In genomic region chrX:53166251-53166900, GRCm38 (mm10) we compare ENCODE assay signal across 11 mouse cellular contexts.
DNase-seq lines count a peak whose midpoint lies in the region; ATAC-seq and TF ChIP-seq lines count a peak whose summit lies in the region.
"Had no signal": no experiment of that assay in that cellular context is flagged by ENCODE, and none has a peak within 500 bp of the region (broad histone marks: within the 10 kb centered on the region; RNA-seq: fewer than 3 reads in every experiment).

No protein-coding gene starts in this region.

- no peak overlapping the region for H3K9ac ChIP-seq in lung, embryonic 15.5 days

- TF ChIP-seq CTCF in lung, adult 2 months (IDR thresholded peaks at IDR 0.05; ENCODE audit: insufficient read depth, low read length), result no peak
- no peak for TF ChIP-seq CTCF in kidney, adult 2 months (conservative IDR thresholded peaks at IDR 0.05; ENCODE audit: insufficient read depth, insufficient read length, low read depth, low read length)

- peak overlapping the region; percentile 55 for H3K27ac ChIP-seq in lung, embryonic 15.5 days
- H3K27ac ChIP-seq in kidney, adult 2 months (ENCODE audit: insufficient read depth, low read depth, low read length), result 0 out of 2 replicates have a peak overlapping the region, but pooled peaks have one; percentile 16
- H3K27ac ChIP-seq: left cerebral cortex, adult 2 months had no signal

- TF ChIP-seq POLR2A in lung, adult 2 months (IDR thresholded peaks at IDR 0.05; ENCODE audit: borderline replicate concordance, extremely low read depth, low read depth, low read length), result no peak
- TF ChIP-seq POLR2A in kidney, adult 2 months (IDR thresholded peaks at IDR 0.05; ENCODE audit: low read depth, low read length), result no peak

- H3K27me3 ChIP-seq in lung, embryonic 15.5 days, result no peaks in the 10 kb centered on the region
- no peaks in the 10 kb centered on the region for H3K27me3 ChIP-seq in kidney, adult 2 months (replicated peaks; ENCODE audit: control insufficient read depth, insufficient read depth, low read length)
- H3K27me3 ChIP-seq: CH12.LX had no signal

- H3K4me3 ChIP-seq in lung, embryonic 15.5 days, result no peak overlapping the region
- no peak overlapping the region for H3K4me3 ChIP-seq in lung, adult 2 months (replicated peaks; ENCODE audit: extremely low read depth, low read depth, low read length)
- H3K4me3 ChIP-seq in kidney, adult 2 months (ENCODE audit: insufficient read depth, low read depth, low read length), result no peak overlapping the region
- H3K4me3 ChIP-seq: left cerebral cortex, adult 2 months had no signal

- H3K9me3 ChIP-seq in lung, embryonic 15.5 days, result no peaks in the 10 kb centered on the region

- intact Hi-C loops in left cerebral cortex, postnatal 36 days (cut with DNase I), result no loop called here

- no peak for DNase-seq in lung, adult 2 months
- peak; percentile 9 to 45 for DNase-seq in heart, adult 18-20 months
- DNase-seq in kidney, adult 2 months, result peak; percentile 66
- DNase-seq in lung, postnatal 14 days, result peak; percentile 8
- DNase-seq in left cerebral cortex, postnatal 36 days (ENCODE audit: low spot score in 2 of 2), result no peak
- DNase-seq in cerebellum, adult 8-10 months, result no peak
- DNase-seq in cerebellum, adult 9-10 months, result no peak
- DNase-seq: adrenal gland, adult 2 months had no signal

- no peaks in the 10 kb centered on the region for H3K36me3 ChIP-seq in lung, embryonic 15.5 days
- no peaks in the 10 kb centered on the region for H3K36me3 ChIP-seq in kidney, adult 2 months (ENCODE audit: control insufficient read depth, insufficient read depth, low read length)

- WGBS in lung, embryonic 15.5 days, result 51% methylated on average over 15 of the region's 15 CpGs
- WGBS in lung, adult 2 months, result 66% methylated on average over 15 of the region's 15 CpGs
- 55% methylated on average over 15 of the region's 15 CpGs for WGBS in kidney, adult 2 months

- H3K4me2 ChIP-seq in lung, embryonic 15.5 days, result no peak overlapping the region

- H3K4me1 ChIP-seq in lung, embryonic 15.5 days, result peaks cover 22% of the 10 kb centered on the region
- peaks cover 5% of the 10 kb centered on the region for H3K4me1 ChIP-seq in lung, adult 2 months (ENCODE audit: control insufficient read depth, insufficient read depth, low read length)
- H3K4me1 ChIP-seq in kidney, adult 2 months (ENCODE audit: control insufficient read depth, insufficient read depth, low read length), result no peaks in the 10 kb centered on the region

- ATAC-seq in lung, embryonic 15.5 days (ENCODE audit: borderline replicate concordance, extremely low read depth, low FRiP score, low TSS enrichment), result no peak

Comparison
In these comparisons a context has a peak if more than half of its experiments do, and no peak if none do; other contexts are left out.
1. DNase-seq: peak in heart, adult 18-20 months (2 of 2), kidney, adult 2 months (single experiment) and lung, postnatal 14 days (single experiment); none in lung, adult 2 months (single experiment), left cerebral cortex, postnatal 36 days (0 of 2), cerebellum, adult 8-10 months (single experiment) and cerebellum, adult 9-10 months (single experiment).